Mouse (Mus musculus) neural tube, embryonic 15.5 days (tissue): ENCODE data around the gene Polk. TPM values are rescaled to one million over a fixed set of nuclear protein-coding genes. Genes with fewer than 3 reads are reported as not detected.

Experiments
- ATAC-seq: fragments of 200-750 bp; cut with Nextera tagmentation; 2 replicates; pipeline ENCODE4 v1.8.0; 2017; ENCODE audit warnings: mild to moderate bottlenecking, moderate TSS enrichment, moderate library complexity; ENCODE audit not compliant: low FRiP score
- H3K27ac ChIP-seq: fragments of 300-500 bp; sonication (generic); replicated peaks from 2 replicates; pipeline ENCODE4 v1.5.1; 2015; ENCODE audit warnings: mild to moderate bottlenecking, inconsistent platforms
- H3K27me3 ChIP-seq: fragments of 300-500 bp; sonication (generic); replicated peaks from 2 replicates; pipeline ENCODE4 v1.6.1; 2015; ENCODE audit warnings: inconsistent platforms
- H3K36me3 ChIP-seq: fragments of 300-500 bp; sonication (generic); 2 replicates; pipeline ENCODE4 v1.6.1; 2015; ENCODE audit warnings: inconsistent platforms
- H3K4me1 ChIP-seq: fragments of 300-500 bp; sonication (generic); 2 replicates; pipeline ENCODE4 v1.6.1; 2015; ENCODE audit warnings: inconsistent platforms
- H3K4me2 ChIP-seq: fragments of 300-500 bp; sonication (generic); 2 replicates; pipeline ENCODE4 v1.6.1; 2015; ENCODE audit warnings: inconsistent platforms, mild to moderate bottlenecking, moderate library complexity
- H3K4me3 ChIP-seq: fragments of 300-500 bp; sonication (generic); replicated peaks from 2 replicates; pipeline ENCODE4 v1.5.1; 2015; ENCODE audit warnings: mild to moderate bottlenecking, inconsistent platforms
- H3K9ac ChIP-seq: fragments of 300-500 bp; sonication (generic); replicated peaks from 2 replicates; pipeline ENCODE4 v1.6.1; 2015; ENCODE audit warnings: mild to moderate bottlenecking, inconsistent platforms
- H3K9me3 ChIP-seq: fragments of 300-500 bp; sonication (generic); replicated peaks from 2 replicates; pipeline ENCODE4 v1.6.1; 2016; ENCODE audit warnings: inconsistent platforms
- WGBS: fragments of 180-500 bp; shearing (Covaris S2); methylation state at CpG from one replicate; pipeline ENCODE4 v1.1.7; 2015; ENCODE audit warnings: mixed read lengths; 5-methylcytosine and 5-hydroxymethylcytosine counted together
- polyA plus RNA-seq: library from polyadenylated mRNA; unstranded; fragments of >200 nt; fragmentation: Nextera tagmentation; extraction: Ambion mirVana; gene quantifications from 2 replicates; pipeline ENCODE4 v1.2.1, GENCODE M21; 2015

Polk gene
- polyA plus RNA-seq, 1 experiment from 2014 or later: 7.2 TPM

DNA sequence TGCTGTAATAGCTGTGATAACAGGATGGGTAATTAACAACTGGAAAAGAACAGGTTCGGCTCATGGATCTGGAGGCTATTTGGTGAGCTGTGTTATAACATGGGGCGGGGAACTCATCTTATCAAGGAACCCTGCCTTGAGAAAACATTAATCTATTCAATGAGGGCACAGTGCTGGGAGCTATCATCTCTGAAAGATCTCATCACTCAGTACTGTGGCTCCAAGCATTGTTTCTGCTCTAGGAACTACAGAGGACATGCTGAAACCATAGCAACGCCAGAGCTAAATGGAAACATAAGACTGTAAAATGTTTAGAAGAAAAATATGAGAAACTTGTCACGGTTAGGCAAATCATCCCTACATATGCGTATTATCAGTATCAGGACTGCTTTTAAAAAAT, 84.4 kb downstream of the Polk start:
- Histone ChIP-seq H3K27me3 (no peaks in the 10 kb centered on the region), H3K4me3 (no peak overlapping the region), H3K4me2 (no peak overlapping the region), H3K36me3 (no peaks in the 10 kb centered on the region), H3K9ac (no peak overlapping the region), H3K4me1 (no peaks in the 10 kb centered on the region), H3K9me3 (no peaks in the 10 kb centered on the region), H3K27ac (no peak overlapping the region)
- no peak for ATAC-seq
- WGBS: 81% methylated on average over 5 of the region's 5 CpGs

DNA sequence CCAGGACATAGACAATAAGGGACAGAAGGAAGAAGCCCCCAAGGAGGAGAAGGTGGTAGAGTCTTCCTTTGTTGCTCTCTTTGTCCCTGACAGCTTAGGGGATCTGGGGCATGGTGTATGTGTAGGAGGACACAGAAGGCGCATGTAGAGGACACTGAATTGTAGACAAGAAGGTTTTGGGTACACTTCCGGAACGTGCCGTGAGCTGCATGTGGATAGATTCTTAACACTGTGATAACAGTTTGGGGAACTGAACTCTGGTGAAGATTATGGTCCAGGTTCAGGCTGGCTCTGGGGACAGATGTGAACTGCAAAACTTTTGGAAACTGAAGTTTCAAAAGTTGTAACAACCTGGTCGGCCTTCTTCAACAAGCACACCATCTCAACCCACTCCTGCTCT, 84.8 kb downstream of the Polk start:
- no peak overlapping the region for H3K4me2 ChIP-seq
- H3K9me3 ChIP-seq: no peaks in the 10 kb centered on the region
- no peak overlapping the region for H3K4me3 ChIP-seq
- H3K27me3 ChIP-seq: no peaks in the 10 kb centered on the region
- no peaks in the 10 kb centered on the region for H3K4me1 ChIP-seq
- H3K27ac ChIP-seq: no peak overlapping the region
- no peak for ATAC-seq
- no peak overlapping the region for H3K9ac ChIP-seq
- WGBS: 92% methylated on average over 5 of the region's 5 CpGs
- no peaks in the 10 kb centered on the region for H3K36me3 ChIP-seq

DNA sequence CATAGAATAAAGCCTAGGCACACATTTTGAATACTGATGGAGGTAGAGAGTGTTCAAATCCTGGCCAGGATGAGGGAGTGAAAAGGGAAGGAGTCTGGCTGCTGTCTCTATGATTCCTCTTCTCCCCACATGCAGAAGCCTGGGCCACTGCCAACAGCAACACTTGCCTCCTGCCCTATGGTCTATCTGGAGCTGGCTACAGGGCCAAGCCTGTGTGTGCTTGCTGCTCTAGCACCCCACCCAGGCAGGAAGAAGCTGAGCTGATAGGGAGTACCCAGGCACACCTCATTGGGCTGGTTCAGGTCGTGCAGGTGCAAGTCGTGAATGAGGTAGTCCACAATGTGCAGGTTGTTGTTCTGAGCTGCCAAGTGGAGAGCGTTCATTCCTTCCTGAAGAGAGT, 88.1 kb downstream of the Polk start:
- no peaks in the 10 kb centered on the region for H3K36me3 ChIP-seq
- H3K27me3 ChIP-seq: no peaks in the 10 kb centered on the region
- WGBS: 86% methylated on average over 3 of the region's 3 CpGs
- no peak overlapping the region for H3K27ac ChIP-seq
- H3K9me3 ChIP-seq: no peaks in the 10 kb centered on the region
- H3K4me3 ChIP-seq: no peak overlapping the region
- no peak for ATAC-seq
- H3K4me2 ChIP-seq: no peak overlapping the region
- no peaks in the 10 kb centered on the region for H3K4me1 ChIP-seq
- no peak overlapping the region for H3K9ac ChIP-seq

DNA sequence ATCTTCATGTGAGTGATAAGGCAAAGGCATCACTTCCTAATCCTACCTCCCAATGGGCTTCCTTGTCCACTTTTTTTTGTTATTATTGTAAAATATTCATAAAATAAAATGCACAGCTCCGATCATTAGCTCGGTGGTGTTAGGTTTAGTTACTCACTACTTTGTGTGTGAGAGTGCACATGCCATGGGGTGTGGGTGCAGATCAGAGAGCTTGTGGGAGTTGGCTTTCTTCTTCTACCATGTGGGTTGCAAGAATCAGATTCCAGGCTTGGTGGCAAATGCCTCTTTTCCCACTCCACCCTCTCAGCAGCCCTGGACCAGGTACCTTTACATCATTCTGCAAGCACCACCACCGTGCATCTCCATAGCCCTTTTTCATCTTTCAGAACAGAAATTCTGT, 89.8 kb downstream of the Polk start:
- Histone ChIP-seq H3K27me3 (no peaks in the 10 kb centered on the region), H3K4me3 (no peak overlapping the region)
- 93% methylated on average over 3 of the region's 3 CpGs for WGBS

DNA sequence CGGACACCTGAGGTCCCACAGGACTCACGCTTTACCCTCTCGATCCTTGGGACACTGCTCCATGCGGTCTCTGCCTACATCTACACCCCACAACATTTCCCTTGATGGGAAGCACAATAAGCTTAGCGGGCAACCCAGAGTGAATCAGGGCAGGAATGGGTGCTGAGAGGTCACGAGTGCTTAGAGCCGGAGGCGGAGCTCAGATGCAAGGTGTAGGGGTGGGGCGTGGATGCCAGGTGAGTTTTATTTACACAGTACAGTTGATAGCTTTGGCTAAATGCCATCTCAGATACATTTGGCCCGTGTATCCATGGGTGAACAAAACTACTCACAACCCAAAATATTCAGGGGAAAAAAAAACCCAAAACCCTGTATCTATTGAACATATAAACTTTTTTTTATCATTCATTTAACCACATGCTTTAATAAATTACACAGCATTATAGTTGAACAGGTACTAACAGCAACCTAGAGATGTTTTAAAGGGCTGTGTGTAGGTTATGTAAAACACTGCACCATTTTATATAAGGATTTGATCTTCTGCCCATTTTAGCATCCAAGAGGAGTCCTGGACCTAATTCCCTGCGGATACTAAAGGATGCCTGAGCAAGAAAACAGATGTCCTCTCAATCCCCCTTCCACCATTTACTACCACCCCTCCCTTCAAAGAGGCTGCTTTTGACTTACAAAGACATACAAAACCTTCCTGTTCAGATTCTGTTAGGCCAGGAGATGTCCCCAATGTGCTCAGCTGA, 90.8 kb downstream of the Polk start:
- Histone ChIP-seq H3K27ac (no peak overlapping the region), H3K4me1 (no peaks in the 10 kb centered on the region), H3K4me3 (no peak overlapping the region), H3K9me3 (no peaks in the 10 kb centered on the region), H3K36me3 (no peaks in the 10 kb centered on the region), H3K9ac (no peak overlapping the region), H3K27me3 (no peaks in the 10 kb centered on the region), H3K4me2 (no peak overlapping the region)
- WGBS: 91% methylated on average over 11 of the region's 11 CpGs
- ATAC-seq: no peak

More for the DNA sequence above, 89.8 kb downstream of the Polk start:
- ATAC-seq: no peak
- H3K9me3 ChIP-seq: no peaks in the 10 kb centered on the region
- no peak overlapping the region for H3K4me2 ChIP-seq
- no peaks in the 10 kb centered on the region for H3K36me3 ChIP-seq
- no peak overlapping the region for H3K9ac ChIP-seq
- H3K4me1 ChIP-seq: no peaks in the 10 kb centered on the region
- no peak overlapping the region for H3K27ac ChIP-seq

DNA sequence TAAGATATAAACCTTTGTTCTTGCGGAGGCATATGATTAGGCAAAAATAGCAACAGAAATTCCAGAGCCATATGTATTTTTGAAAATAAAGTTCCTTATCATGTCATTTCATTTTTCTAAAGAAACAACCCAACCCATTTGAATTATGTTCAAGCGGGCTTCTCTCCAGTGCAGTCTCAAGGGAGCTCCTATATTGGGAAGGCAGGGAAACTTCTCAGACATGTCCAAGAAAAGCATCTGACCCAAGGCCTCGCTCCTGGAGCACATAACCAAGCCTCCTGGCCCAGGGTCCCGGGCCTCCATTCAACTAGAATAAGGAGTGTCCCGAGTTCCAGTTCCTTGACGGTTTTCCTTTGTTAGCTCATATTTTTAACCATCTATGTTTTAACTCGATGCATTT, 91.5 kb downstream of the Polk start:
- no peak overlapping the region for H3K9ac ChIP-seq
- H3K27ac ChIP-seq: no peak overlapping the region
- H3K4me2 ChIP-seq: no peak overlapping the region
- H3K9me3 ChIP-seq: no peaks in the 10 kb centered on the region
- H3K36me3 ChIP-seq: no peaks in the 10 kb centered on the region
- no peak for ATAC-seq
- H3K27me3 ChIP-seq: no peaks in the 10 kb centered on the region
- 89% methylated on average over 7 of the region's 7 CpGs for WGBS
- no peaks in the 10 kb centered on the region for H3K4me1 ChIP-seq
- H3K4me3 ChIP-seq: no peak overlapping the region

DNA sequence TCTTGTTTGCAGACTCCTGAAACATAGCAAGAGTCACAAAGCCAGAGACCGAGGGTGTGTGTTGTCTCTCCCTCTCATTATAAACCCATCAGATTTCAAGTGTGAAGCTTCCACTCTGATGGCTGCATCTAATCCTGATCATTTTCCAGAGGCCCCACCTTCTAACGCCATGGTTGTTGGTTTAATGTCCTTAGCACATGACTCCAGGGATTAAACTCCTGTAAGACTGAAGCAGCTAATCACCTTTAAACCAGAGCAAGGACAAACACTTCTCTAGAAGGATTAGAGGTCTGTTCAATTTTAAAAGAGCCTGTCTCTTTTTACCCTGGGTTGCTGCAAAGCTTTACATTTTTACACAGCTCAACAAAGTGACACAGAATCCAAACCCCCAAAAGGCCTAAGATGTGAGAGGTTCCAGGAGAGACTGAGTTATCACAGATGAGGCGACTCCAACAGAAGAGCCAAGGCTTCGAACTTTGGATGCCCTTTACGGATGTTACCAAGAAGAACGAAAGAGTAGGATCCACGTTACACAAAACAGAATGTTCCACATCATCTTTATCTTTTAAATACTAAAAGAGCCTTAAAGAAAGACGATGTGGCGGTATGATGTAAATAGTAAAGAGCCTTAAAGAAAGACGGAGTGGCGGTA, 92.0 kb downstream of the Polk start:
- Histone ChIP-seq H3K27ac (no peak overlapping the region), H3K9me3 (no peaks in the 10 kb centered on the region), H3K4me2 (no peak overlapping the region), H3K9ac (no peak overlapping the region), H3K4me1 (no peaks in the 10 kb centered on the region), H3K36me3 (no peaks in the 10 kb centered on the region), H3K4me3 (no peak overlapping the region), H3K27me3 (no peaks in the 10 kb centered on the region)
- 88% methylated on average over 11 of the region's 11 CpGs for WGBS
- no peak for ATAC-seq

DNA sequence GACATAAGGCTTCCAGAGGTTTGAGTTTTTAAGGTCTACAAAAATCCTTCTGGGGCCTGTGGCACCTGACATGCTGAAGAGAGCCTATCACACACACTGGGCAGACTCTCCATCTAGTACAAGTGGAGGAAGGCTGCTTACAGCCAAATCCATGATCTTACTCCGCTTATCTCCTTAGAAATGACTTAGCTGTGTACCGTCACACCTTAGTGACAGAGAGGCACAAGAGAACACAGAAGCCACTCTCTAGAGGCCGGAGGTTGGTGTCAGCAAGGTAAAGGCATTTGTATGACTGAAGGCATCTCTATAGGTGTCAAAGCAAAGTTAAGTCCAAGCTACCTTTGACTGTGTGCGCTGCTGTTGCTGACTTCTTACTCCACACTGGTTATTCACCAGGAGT, 101.9 kb downstream of the Polk start:
- H3K9ac ChIP-seq: no peak overlapping the region
- no peaks in the 10 kb centered on the region for H3K27me3 ChIP-seq
- H3K36me3 ChIP-seq: no peaks in the 10 kb centered on the region
- no peak overlapping the region for H3K27ac ChIP-seq
- no peaks in the 10 kb centered on the region for H3K9me3 ChIP-seq
- 93% methylated on average over 4 of the region's 4 CpGs for WGBS
- no peak for ATAC-seq
- H3K4me2 ChIP-seq: no peak overlapping the region
- no peaks in the 10 kb centered on the region for H3K4me1 ChIP-seq
- H3K4me3 ChIP-seq: no peak overlapping the region

DNA sequence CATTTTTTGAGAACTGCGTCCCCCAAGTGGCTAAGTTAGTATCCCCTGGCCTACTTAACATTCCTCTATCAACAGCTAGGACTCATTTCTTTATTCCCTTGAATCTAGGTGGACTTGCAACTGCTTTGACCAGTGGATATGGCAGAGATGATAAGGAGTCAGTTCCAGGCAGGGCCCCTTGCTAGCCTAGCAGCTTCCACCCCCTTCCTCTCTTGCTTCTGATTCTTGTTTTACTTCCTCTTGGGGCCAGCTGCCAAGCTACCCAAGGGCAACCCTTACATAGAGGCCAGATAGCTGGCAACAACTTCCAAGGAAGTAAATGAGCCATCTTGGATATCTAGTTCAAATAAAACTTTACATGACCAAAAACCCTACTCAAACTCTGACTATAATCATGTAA, 105.5 kb downstream of the Polk start:
- Histone ChIP-seq H3K9me3 (no peaks in the 10 kb centered on the region), H3K4me2 (no peak overlapping the region), H3K4me3 (no peak overlapping the region), H3K36me3 (no peaks in the 10 kb centered on the region), H3K9ac (no peak overlapping the region), H3K27me3 (no peaks in the 10 kb centered on the region), H3K27ac (no peak overlapping the region), H3K4me1 (no peaks in the 10 kb centered on the region)
- no peak for ATAC-seq
- 89% methylated on average over 1 of the region's 1 CpGs for WGBS

DNA sequence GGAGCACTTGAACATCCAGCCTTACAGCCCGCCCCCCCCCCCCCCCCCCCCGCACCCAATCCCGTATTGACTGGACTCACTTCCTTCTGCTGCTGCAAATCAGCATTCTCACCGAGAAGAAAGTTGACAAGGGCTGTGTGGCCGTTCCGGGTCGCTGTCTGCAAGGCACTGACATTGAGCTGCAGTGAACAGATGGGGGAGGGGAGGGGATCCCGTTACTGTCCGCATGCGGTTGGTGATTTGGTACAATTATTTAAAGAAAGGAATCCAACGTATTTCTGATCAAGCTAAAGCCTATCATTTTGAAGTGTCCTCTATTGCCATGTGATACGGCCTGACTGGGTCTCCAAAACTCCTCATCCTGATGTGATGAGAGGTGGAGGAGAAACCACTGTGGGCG, 106.6 kb downstream of the Polk start:
- no peak overlapping the region for H3K9ac ChIP-seq
- H3K27ac ChIP-seq: no peak overlapping the region
- no peaks in the 10 kb centered on the region for H3K27me3 ChIP-seq
- no peaks in the 10 kb centered on the region for H3K4me1 ChIP-seq
- no peaks in the 10 kb centered on the region for H3K9me3 ChIP-seq
- H3K4me3 ChIP-seq: no peak overlapping the region
- H3K4me2 ChIP-seq: peak overlapping the region; percentile 11; the same call in 1 of the 2 replicates
- 47% methylated on average over 12 of the region's 13 CpGs for WGBS
- ATAC-seq: no peak
- H3K36me3 ChIP-seq: no peaks in the 10 kb centered on the region

DNA sequence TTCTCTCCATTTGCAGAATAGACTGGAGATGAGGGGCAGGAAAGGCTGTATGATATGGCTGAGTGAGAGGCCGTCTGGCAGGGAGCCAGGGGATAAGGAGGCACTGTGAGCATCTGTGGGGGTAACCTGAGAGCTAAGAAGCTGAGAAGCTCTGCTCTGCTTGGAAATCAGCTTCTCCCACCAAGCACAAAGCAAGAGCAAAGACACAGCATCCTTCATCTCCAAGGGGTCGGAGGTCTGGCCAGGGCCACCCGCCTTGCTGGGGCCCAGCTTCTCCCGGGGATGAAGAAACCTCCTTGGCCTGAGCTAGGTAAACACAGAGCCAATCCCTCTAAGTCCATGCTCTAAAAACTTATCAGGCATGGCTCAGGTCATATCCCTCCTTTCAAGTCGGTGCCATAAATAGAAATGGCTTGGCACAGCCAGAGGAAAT, 107.5 kb downstream of the Polk start:
- Histone ChIP-seq H3K4me3 (no peak overlapping the region), H3K4me1 (no peaks in the 10 kb centered on the region), H3K9me3 (no peaks in the 10 kb centered on the region), H3K27me3 (no peaks in the 10 kb centered on the region), H3K36me3 (no peaks in the 10 kb centered on the region), H3K9ac (no peak overlapping the region), H3K4me2 (no peak overlapping the region), H3K27ac (no peak overlapping the region)
- no peak for ATAC-seq
- WGBS: 72% methylated on average over 5 of the region's 5 CpGs

DNA sequence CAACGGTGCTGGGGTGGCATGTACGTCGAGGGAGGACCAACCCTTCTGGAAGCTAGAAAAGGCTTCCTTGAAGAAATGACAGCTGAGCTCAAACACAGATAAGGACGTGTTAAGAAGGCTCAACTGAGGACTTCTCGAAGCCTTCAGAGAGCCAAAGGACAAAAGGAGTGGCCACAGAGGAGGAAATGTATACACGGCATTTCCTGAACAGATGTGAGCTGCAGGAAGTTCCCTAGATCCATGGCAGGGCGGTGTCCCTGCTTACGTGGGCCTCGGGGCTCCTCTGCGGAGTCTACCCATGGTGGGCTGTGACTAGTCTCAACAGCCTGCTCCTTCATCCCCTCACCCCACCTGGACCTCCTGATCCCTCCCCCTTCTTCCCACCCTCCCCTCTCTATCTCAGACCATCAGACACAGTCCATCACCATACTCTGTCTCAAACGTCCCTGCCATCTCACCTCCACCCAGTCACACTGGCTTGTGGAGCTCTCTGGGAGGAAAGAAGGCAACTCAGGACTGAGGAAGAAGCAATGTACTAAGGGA, 108.7 kb downstream of the Polk start:
- H3K9me3 ChIP-seq: no peaks in the 10 kb centered on the region
- H3K36me3 ChIP-seq: no peaks in the 10 kb centered on the region
- no peaks in the 10 kb centered on the region for H3K4me1 ChIP-seq
- 81% methylated on average over 11 of the region's 11 CpGs for WGBS
- H3K4me2 ChIP-seq: no peak overlapping the region
- no peak for ATAC-seq
- H3K9ac ChIP-seq: no peak overlapping the region
- no peaks in the 10 kb centered on the region for H3K27me3 ChIP-seq
- H3K27ac ChIP-seq: no peak overlapping the region
- no peak overlapping the region for H3K4me3 ChIP-seq
